Mouse (Mus musculus): ENCODE results near the gene Tmem144.

The Tmem144 gene

GRCm38 (mm10) chr3:79852654-79853166 is at the start of gene Tmem144:
Gene Tmem144 (minus strand): TSS chr3:79852773.
- no peak for DNase-seq (ENCODE audit: low read depth)

DNA sequence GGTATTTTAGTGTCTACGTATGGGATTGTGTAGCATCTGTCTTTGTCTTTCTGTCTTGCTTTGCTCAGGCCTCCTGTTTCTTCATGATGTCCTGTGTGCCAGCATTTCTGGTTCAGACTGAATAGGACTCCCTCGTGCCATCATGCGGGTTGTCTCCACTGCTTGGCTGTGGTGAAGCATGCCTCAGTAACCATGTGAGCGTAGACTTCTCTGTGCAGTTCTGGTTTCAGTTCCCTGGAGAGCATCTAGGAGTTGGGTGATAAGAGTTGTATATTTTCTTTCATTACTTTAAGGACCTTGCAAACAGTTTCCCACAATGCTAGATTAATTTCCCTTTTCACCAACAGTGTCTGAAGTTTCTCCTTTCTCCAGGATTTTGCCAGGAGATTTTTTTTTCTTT is 49.2 kb upstream of the Tmem144 start:
- no peak for DNase-seq (ENCODE audit: low read depth)

GRCm38 (mm10) chr3:79901321-79901720 is 48.7 kb upstream of the Tmem144 start:
- no peak for DNase-seq (ENCODE audit: low read depth)

DNA sequence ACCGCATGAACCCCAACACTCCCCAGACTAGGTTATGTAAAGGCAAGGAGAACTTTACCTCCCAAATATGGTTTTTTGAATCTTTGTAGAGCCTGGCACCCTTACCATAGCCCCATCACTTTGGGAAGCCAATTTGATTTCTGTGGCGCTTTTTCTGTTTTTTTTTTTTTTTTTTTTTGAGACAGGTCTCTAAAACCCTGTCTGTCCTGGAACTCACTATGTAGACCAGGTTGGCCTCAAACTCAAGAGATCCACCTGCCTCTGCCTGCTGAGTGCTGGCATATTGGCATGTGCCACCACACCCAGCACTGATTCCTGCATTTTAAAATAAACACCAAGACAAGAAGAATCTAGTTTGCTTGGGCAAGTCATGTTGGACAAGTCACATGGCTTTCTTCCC is 47.9 kb upstream of the Tmem144 start:
- DNase-seq (ENCODE audit: low read depth) = no peak

GRCm38 (mm10) chr3:79899906-79900305 is 47.3 kb upstream of the Tmem144 start:
- DNase-seq (ENCODE audit: low read depth) = no peak

DNA sequence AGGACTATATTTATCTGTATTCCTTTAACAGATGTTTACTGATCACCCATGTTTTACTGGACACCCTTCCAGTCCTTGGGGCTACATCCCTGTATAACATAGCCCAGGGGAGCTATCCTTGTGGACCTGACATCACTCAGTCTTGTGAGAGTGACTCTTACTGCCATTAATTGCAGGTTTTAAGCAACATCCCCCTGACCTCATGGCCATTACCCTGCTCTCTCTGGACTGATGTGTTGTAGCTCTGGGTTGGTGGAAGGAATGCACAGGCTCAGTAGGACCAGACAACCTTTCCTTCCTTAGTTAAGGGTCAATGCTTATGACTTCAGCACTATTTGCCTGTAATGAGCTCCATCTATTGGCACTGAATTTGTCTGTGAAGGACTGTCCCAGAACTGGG is 45.9 kb upstream of the Tmem144 start:
- DNase-seq (ENCODE audit: low read depth) = no peak

DNA sequence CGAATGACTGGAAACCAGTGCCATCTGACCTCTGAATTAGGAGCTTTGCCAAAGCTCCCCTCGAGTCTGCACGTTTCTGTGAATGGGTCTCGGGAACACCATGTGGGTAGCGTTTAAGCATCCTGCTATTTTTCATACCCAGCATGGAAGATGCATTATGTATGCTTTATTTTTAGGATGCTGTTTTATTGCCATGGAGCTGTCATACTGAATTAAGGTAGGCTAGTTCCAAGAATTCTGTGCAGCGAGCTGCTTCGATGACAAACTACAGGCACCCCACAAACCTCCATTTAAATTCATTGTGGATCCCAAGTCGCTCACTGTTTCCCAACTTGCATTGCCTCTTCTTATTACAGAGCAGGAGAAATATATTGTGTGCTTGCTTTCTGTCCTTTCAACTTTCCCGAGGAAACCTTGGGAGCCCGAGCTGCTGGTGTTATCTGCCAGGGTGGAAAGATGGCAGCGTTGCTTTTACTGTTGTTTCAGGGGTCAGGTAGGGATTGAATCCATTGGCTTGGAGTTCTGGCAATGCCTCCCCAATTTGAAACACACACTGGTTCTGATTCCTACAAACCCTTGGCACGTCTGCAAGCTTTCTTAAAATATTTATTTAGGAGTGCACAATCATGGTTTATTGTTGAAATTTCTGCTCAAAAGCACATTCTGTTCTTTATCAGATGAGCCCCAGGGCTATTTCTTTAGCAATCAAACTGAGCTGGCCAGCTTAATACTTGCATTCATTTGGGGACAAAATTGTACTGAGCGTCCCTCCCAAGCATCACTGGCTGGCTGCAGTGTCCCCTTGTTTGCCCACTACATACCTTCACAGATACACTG is 45.2 kb upstream of the Tmem144 start:
- no peak for DNase-seq (ENCODE audit: low read depth)

- no peak for DNase-seq (ENCODE audit: low read depth)
Observed at GRCm38 (mm10) chr3:79887966-79888365, 35.4 kb upstream of the Tmem144 start.

GRCm38 (mm10) chr3:79887161-79887855 is 34.7 kb upstream of the Tmem144 start:
- no peak for DNase-seq (ENCODE audit: low read depth)

- DNase-seq (ENCODE audit: low read depth) = no peak
Observed at GRCm38 (mm10) chr3:79886357-79887091, 34.0 kb upstream of the Tmem144 start.

DNA sequence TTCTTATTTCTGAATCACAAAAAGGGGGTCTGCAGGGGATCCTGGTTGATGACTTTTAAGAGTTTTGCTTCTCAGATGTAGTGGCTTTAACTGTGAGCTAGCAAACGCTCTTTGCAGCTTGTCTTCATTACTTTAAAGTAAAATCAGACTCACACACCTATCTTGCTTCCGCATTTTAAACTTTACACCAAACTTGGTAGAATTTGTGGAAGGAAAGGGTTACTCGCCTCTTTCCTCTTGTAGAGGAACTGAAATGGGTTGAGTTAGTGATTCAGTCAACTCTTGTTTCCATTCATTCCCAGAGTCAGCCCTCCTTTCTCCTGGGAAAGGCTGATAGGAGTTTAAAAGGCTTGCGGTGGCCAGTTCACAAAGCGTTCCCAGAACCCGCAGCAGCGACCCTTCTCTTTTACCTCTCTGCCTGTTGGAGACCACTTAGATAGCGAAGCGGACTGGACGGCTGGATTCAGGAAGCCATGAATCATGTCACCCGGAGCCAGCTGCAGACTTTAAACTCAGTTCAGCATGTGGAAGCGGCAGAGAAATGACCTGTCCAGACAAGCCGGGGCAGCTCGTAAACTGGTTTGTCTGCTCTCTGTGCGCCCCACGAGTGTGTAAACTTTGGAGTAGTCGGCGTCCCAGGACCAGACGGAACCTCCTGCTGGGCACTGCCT is 33.2 kb upstream of the Tmem144 start:
- no peak for DNase-seq (ENCODE audit: low read depth)

- DNase-seq (ENCODE audit: low read depth) = no peak
Observed at GRCm38 (mm10) chr3:79884761-79885189, 32.2 kb upstream of the Tmem144 start.

DNA sequence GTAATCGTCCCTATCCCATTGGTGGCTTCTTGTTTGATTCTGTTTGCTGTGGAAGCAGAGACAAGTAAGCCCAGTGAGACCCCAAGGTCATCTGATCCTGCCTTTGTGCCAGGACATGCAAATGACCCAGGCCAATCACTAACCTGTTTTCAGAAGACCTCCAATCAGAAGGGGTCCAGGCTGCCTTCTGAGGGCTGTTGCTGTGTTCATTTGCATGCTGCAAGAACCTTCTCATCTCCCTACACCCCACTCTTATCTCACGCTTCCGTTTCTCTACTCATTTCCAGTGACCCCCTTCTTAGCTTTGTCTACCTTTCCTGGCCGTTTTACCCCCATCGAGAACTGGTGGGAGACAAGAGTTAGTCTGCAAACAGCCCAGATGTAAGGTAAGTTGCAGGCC is 31.7 kb upstream of the Tmem144 start, which contains the start of gene Fam198b:
Fam198b (plus strand) TSS at position 229 of the 400 bp plus-strand sequence.
- no peak for DNase-seq (ENCODE audit: low read depth)

- DNase-seq (ENCODE audit: low read depth) = peak; percentile 57
Observed at GRCm38 (mm10) chr3:79883092-79883491, 30.5 kb upstream of the Tmem144 start.

GRCm38 (mm10) chr3:79881645-79882044 is 29.1 kb upstream of the Tmem144 start:
- DNase-seq (ENCODE audit: low read depth) = no peak

DNA sequence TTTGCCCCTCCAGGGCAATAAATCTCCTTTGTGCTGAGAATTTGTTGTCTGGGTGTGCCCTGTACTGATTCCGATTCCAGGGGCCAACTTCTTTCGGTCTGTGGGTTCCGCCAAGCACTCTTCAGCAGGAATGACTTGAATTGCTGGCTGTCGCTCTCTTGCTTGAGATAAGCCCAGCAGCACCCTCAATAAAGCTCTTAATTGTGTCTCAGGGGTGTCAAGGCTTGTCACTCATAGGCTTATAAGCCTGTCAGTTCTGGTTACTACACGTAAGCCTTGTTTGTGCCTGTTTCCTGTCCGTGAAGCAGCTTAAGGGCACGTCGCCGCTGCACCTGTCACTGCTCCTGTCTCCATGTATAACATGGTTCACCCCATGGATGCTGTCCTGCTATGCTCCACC is 26.7 kb upstream of the Tmem144 start:
- no peak for DNase-seq (ENCODE audit: low read depth)

GRCm38 (mm10) chr3:79878350-79878749 is 25.8 kb upstream of the Tmem144 start:
- DNase-seq (ENCODE audit: low read depth) = no peak

DNA sequence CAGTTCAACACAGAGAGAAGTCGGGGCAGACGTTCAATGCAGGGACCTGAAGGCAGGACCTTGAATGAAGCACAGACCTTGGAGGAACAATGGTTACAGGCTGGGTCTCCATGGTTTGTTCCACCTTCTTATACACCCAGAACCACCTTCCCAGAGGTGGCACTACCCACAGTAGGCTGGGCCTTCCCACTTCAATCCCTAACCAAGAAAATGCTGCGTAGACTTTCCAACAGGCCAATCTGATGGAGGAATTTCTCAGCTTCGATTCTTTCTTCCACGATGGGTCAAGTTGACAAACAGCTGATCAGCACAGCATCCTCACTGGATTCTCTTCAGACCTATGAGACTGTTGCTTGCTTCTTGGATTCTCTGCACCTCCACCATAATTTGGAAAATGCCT is 22.9 kb upstream of the Tmem144 start:
- no peak for DNase-seq (ENCODE audit: low read depth)

DNA sequence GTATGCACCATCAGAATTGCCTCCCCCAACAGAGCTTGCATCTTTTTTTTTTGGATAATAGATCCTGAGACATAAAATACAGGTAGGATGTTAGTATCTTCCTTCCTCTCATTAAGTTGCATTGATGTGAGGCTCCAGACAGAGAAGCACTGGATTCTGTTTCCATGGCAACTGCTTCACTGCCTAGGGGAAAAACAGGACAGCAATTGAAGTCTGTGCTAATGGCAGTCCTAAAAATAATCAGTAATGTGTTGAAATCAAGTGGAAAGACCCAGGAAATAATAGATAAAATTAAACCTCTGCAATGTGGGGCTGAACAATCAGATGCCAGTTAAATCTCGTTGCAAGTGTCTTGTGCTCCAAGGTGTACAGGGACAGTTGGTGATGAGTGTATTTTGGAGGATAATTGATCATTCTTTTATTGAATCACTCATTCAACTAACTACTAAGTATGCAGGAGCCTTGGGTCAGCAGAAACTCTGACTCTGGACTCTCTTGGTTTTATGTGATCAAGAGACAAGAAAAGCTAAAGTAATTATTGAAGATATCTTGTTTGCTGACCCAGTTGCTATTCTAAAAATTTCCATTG is 14.6 kb upstream of the Tmem144 start:
- no peak for DNase-seq (ENCODE audit: low read depth)

GRCm38 (mm10) chr3:79866526-79866925 is 14.0 kb upstream of the Tmem144 start:
- no peak for DNase-seq (ENCODE audit: low read depth)

GRCm38 (mm10) chr3:79866089-79866488 is 13.5 kb upstream of the Tmem144 start:
- DNase-seq (ENCODE audit: low read depth) = no peak
